29 mouse cellular contexts compared by ENCODE assay signal in the genomic region with DNA sequence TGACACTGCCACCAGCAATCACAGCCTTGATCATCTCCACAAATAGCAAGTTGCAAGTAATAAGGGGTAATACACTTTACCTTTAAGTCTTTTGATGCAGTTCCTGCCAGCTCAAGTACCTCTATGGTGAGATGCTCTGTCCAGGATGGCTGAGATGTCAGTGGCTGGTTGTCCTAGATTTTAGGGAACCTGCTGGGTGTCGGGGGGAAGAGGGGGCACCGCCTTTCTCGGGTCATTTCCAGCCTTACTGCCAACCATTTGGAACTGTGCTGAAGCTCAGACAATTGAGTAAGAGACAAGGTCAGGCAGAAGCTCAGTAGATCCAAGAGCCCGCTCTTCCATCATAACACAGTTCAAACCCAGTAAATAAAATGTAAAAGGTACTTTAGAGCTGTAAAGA. TPM values are rescaled to one million over a fixed set of nuclear protein-coding genes. Genes with fewer than 3 reads are reported as not detected.
DNase-seq lines count a peak whose midpoint lies in the region; ATAC-seq lines count a peak whose summit lies in the region.
"Had no signal": no experiment of that assay in that cellular context is flagged by ENCODE, and none has a peak within 500 bp of the region (broad histone marks: within the 10 kb centered on the region; RNA-seq: fewer than 3 reads in every experiment).

No protein-coding gene starts in this region.

- H3K4me3 ChIP-seq in midbrain, embryonic 14.5 days (replicated peaks; ENCODE audit: low read depth, low read length) = no peak overlapping the region
- H3K4me3 ChIP-seq in midbrain, embryonic 10.5 days = no peak overlapping the region
- H3K4me3 ChIP-seq: embryonic facial prominence, embryonic 10.5 days; embryonic facial prominence, embryonic 13.5 days; erythroblast, embryonic 14.5 days; forebrain, embryonic 12.5 days; forebrain, embryonic 15.5 days; heart, embryonic 12.5 days; heart, embryonic 15.5 days; hindbrain, embryonic 10.5 days; hindbrain, embryonic 15.5 days had no signal

- no peak for ATAC-seq in cerebellum, adult (ENCODE audit: insufficient number of reproducible peaks, low FRiP score, low TSS enrichment)
- no peak for ATAC-seq in midbrain, embryonic 14.5 days (ENCODE audit: low FRiP score, low TSS enrichment)
- ATAC-seq: forebrain, embryonic 15.5 days; intestine, postnatal 0 days; Patski had no signal

- H3K4me1 ChIP-seq in midbrain, embryonic 14.5 days (ENCODE audit: control insufficient read depth, insufficient read depth, low read length) = no peaks in the 10 kb centered on the region
- no peaks in the 10 kb centered on the region for H3K4me1 ChIP-seq in midbrain, embryonic 10.5 days
- H3K4me1 ChIP-seq: hindbrain, embryonic 10.5 days had no signal

- WGBS in midbrain, embryonic 14.5 days = 97% methylated on average over 4 of the region's 4 CpGs
- WGBS in midbrain, embryonic 10.5 days = 92% methylated on average over 4 of the region's 4 CpGs

- H3K9ac ChIP-seq in midbrain, embryonic 14.5 days (replicated peaks; ENCODE audit: low read length) = no peak overlapping the region
- H3K9ac ChIP-seq: embryonic facial prominence, embryonic 13.5 days; forebrain, embryonic 12.5 days; forebrain, embryonic 15.5 days; heart, embryonic 12.5 days; heart, embryonic 15.5 days; hindbrain, embryonic 15.5 days had no signal

- H3K9me3 ChIP-seq in midbrain, embryonic 14.5 days (ENCODE audit: control insufficient read depth, low read length) = no peaks in the 10 kb centered on the region
- no peaks in the 10 kb centered on the region for H3K9me3 ChIP-seq in midbrain, embryonic 10.5 days (replicated peaks)
- H3K9me3 ChIP-seq: embryonic facial prominence, embryonic 10.5 days; embryonic facial prominence, embryonic 13.5 days; forebrain, embryonic 12.5 days; forebrain, embryonic 15.5 days; G1E; heart, embryonic 12.5 days; heart, embryonic 15.5 days; hindbrain, embryonic 10.5 days; hindbrain, embryonic 15.5 days had no signal

- 0 out of 2 replicates have a peak overlapping the region, but pooled peaks have one; percentile 20 for H3K27ac ChIP-seq in midbrain, embryonic 14.5 days (replicated peaks; ENCODE audit: low read depth, low read length)
- no peak overlapping the region for H3K27ac ChIP-seq in midbrain, embryonic 10.5 days (replicated peaks)
- H3K27ac ChIP-seq: embryonic facial prominence, embryonic 10.5 days; embryonic facial prominence, embryonic 13.5 days; forebrain, embryonic 12.5 days; forebrain, embryonic 15.5 days; heart, embryonic 15.5 days; hindbrain, embryonic 10.5 days; hindbrain, embryonic 15.5 days had no signal

- H3K27me3 ChIP-seq in midbrain, embryonic 14.5 days (ENCODE audit: control insufficient read depth, insufficient read depth, low read length) = no peaks in the 10 kb centered on the region
- no peaks in the 10 kb centered on the region for H3K27me3 ChIP-seq in midbrain, embryonic 10.5 days (ENCODE audit: low read depth, poor library complexity, severe bottlenecking)
- H3K27me3 ChIP-seq: CH12.LX; embryonic facial prominence, embryonic 13.5 days; forebrain, embryonic 12.5 days; forebrain, embryonic 15.5 days; heart, embryonic 12.5 days; heart, embryonic 15.5 days; hindbrain, embryonic 15.5 days; Patski had no signal

- no peaks in the 10 kb centered on the region for H3K36me3 ChIP-seq in midbrain, embryonic 14.5 days (ENCODE audit: control insufficient read depth, insufficient read depth, low read length)
- H3K36me3 ChIP-seq in midbrain, embryonic 10.5 days = peaks cover 8% of the 10 kb centered on the region
- H3K36me3 ChIP-seq: embryonic facial prominence, embryonic 13.5 days; forebrain, embryonic 12.5 days; forebrain, embryonic 15.5 days; heart, embryonic 15.5 days; hindbrain, embryonic 15.5 days had no signal

- peak; percentile 52 for DNase-seq in cerebellum, adult 11-12 months
- no peak for DNase-seq in midbrain, embryonic 14.5 days
- DNase-seq in midbrain, embryonic 10.5 days (ENCODE audit: low spot score) = no peak
- DNase-seq in cerebellum, postnatal 25 days = peak; percentile 35 to 45
- DNase-seq in adrenal gland, adult (ENCODE audit: inconsistent age in 2 of 2, low spot score in 1 of 2) = no peak
- DNase-seq: adrenal gland, adult 2 months; adrenal gland, postnatal 14 days; B cell, adult 2 months; embryo, embryonic 11 days; gastrocnemius, postnatal 25 days; heart, adult 18-20 months; heart, postnatal 10 days; heart, postnatal 36 days; kidney, adult 2 months had no signal

- H3K4me2 ChIP-seq in midbrain, embryonic 14.5 days (ENCODE audit: low read length) = no peak overlapping the region
- H3K4me2 ChIP-seq: embryonic facial prominence, embryonic 13.5 days; forebrain, embryonic 12.5 days; forebrain, embryonic 15.5 days; heart, embryonic 12.5 days; heart, embryonic 15.5 days; hindbrain, embryonic 15.5 days had no signal

RNA-seq across cellular contexts. Expression of a gene that starts 51.9 kb away (rescaled TPM):
- 1.1 and 2.1 TPM in 2 replicates for polyA plus RNA-seq in midbrain, embryonic 14.5 days (2014; fragmentation: Nextera tagmentation; extraction: Ambion mirVana)
- polyA plus RNA-seq in midbrain, embryonic 10.5 days (2016; fragmentation: Nextera tagmentation; extraction: Ambion mirVana) = 4.4 and 5.1 TPM in 2 replicates
- polyA plus RNA-seq: erythroblast, embryonic 14.5 days; G1E had no signal

RNA-seq across cellular contexts. Expression of a gene that starts 56.6 kb away (rescaled TPM):
- 0.19 and 0.28 TPM in 2 replicates for polyA plus RNA-seq in midbrain, embryonic 14.5 days (2014; fragmentation: Nextera tagmentation; extraction: Ambion mirVana)
- polyA plus RNA-seq in midbrain, embryonic 10.5 days (2016; fragmentation: Nextera tagmentation; extraction: Ambion mirVana) = 0.81 and 0.98 TPM in 2 replicates
- polyA plus RNA-seq: adrenal gland, adult 2 months; cortical plate, adult 2 months; G1E; intestine, postnatal 0 days; kidney, adult 2 months; Patski had no signal

RNA-seq across cellular contexts. Expression of a gene that starts 58.7 kb away (rescaled TPM):
- polyA plus RNA-seq in midbrain, embryonic 14.5 days (2014; fragmentation: Nextera tagmentation; extraction: Ambion mirVana) = 45.5 and 65.6 TPM in 2 replicates
- polyA plus RNA-seq in midbrain, embryonic 10.5 days (2016; fragmentation: Nextera tagmentation; extraction: Ambion mirVana) = 67.4 and 88.4 TPM in 2 replicates

Comparison
In these comparisons a context has a peak if more than half of its experiments do, and no peak if none do; other contexts are left out.
1. DNase-seq: peak in cerebellum, adult 11-12 months (single experiment) and cerebellum, postnatal 25 days (2 of 2); none in midbrain, embryonic 14.5 days (single experiment), midbrain, embryonic 10.5 days (single experiment) and adrenal gland, adult (0 of 2).